Mouse (Mus musculus) liver, embryonic 15.5 days (tissue): ENCODE measurements around the gene Hepacam2. TPM values are rescaled to one million over a fixed set of nuclear protein-coding genes. Genes with fewer than 3 reads are reported as not detected.
A peak's percentile ranks its signal among the peaks of the same experiment; 100 is the strongest.
"Not testable (repeated sequence)": the region's sequence is repeated elsewhere in the genome, so short reads cannot be mapped to it uniquely, and the experiment has no call there.

Source experiments
- ATAC-seq: fragments of 200-750 bp; cut with Nextera tagmentation; 2 replicates; pipeline ENCODE4 v1.8.0; 2017; ENCODE audit warnings: moderate number of reproducible peaks, mild to moderate bottlenecking, moderate library complexity; ENCODE audit not compliant: insufficient read depth
- H3K27ac ChIP-seq: fragments of 300-500 bp; sonication (generic); replicated peaks from 2 replicates; pipeline ENCODE4 v1.5.1; 2015; ENCODE audit warnings: mild to moderate bottlenecking, inconsistent platforms
- H3K27me3 ChIP-seq: fragments of 300-500 bp; sonication (generic); 2 replicates; pipeline ENCODE4 v1.6.1; 2015; ENCODE audit warnings: mild to moderate bottlenecking, inconsistent platforms
- H3K36me3 ChIP-seq: fragments of 300-500 bp; sonication (generic); replicated peaks from 2 replicates; pipeline ENCODE4 v1.6.1; 2015; ENCODE audit warnings: moderate library complexity, mild to moderate bottlenecking, inconsistent platforms
- H3K4me1 ChIP-seq: fragments of 300-500 bp; sonication (generic); replicated peaks from 2 replicates; pipeline ENCODE4 v1.6.1; 2015; ENCODE audit warnings: inconsistent platforms
- H3K4me2 ChIP-seq: fragments of 300-500 bp; sonication (generic); 2 replicates; pipeline ENCODE4 v1.6.1; 2015; ENCODE audit warnings: moderate library complexity, mild to moderate bottlenecking, inconsistent platforms
- H3K4me3 ChIP-seq: fragments of 300-500 bp; sonication (generic); replicated peaks from 2 replicates; pipeline ENCODE4 v1.5.1; 2015; ENCODE audit warnings: mild to moderate bottlenecking, inconsistent platforms
- H3K9ac ChIP-seq: fragments of 300-500 bp; sonication (generic); 2 replicates; pipeline ENCODE4 v1.6.1; 2015; ENCODE audit warnings: moderate library complexity, mild to moderate bottlenecking, inconsistent platforms
- H3K9me3 ChIP-seq: fragments of 300-500 bp; sonication (generic); replicated peaks from 2 replicates; pipeline ENCODE4 v1.6.1; 2016; ENCODE audit warnings: inconsistent platforms
- WGBS: fragments of 180-500 bp; shearing (Covaris S2); methylation state at CpG from one replicate; pipeline ENCODE4 v1.1.7; 2015; ENCODE audit warnings: mixed read lengths; ENCODE audit not compliant: insufficient replicate concordance; 5-methylcytosine and 5-hydroxymethylcytosine counted together
- polyA plus RNA-seq: library from polyadenylated mRNA; unstranded; fragments of >200 nt; fragmentation: Nextera tagmentation; extraction: Ambion mirVana; gene quantifications from 2 replicates; pipeline ENCODE4 v1.2.1, GENCODE M21; 2015

Hepacam2 gene
- polyA plus RNA-seq, 1 experiment from 2014 or later: not detected

DNA sequence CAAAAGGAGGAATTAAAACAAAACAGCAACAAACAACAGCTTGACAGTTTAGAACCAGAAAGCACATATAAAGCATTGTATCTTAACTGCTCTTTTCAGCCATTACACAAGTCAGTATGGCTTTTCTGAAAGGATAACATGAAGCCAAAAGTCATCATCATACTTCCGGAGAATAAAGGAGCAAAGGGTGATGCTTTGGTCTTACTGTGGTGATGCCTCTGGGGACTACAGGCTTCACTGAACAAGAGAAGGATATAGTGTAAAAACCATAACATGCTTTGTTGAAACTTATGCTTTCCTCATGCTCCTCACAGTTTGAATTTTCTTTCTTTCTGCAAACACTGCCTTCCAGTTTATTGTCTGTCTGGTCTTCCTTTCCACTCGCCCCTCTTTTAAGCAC lies 34.5 kb downstream of the Hepacam2 start:
- 62% methylated on average over 2 of the region's 2 CpGs for WGBS
- no peaks in the 10 kb centered on the region for H3K27me3 ChIP-seq
- H3K9me3 ChIP-seq: no peaks in the 10 kb centered on the region
- no peak overlapping the region for H3K27ac ChIP-seq
- H3K9ac ChIP-seq: no peak overlapping the region
- H3K36me3 ChIP-seq: no peaks in the 10 kb centered on the region
- H3K4me2 ChIP-seq: no peak overlapping the region
- no peak for ATAC-seq
- H3K4me3 ChIP-seq: no peak overlapping the region
- H3K4me1 ChIP-seq: no peaks in the 10 kb centered on the region

- no peak overlapping the region for H3K4me3 ChIP-seq
- 60% methylated on average over 6 of the region's 6 CpGs for WGBS
- H3K9ac ChIP-seq: no peak overlapping the region
- no peaks in the 10 kb centered on the region for H3K9me3 ChIP-seq
- no peak overlapping the region for H3K27ac ChIP-seq
- no peak overlapping the region for H3K4me2 ChIP-seq
- H3K4me1 ChIP-seq: no peaks in the 10 kb centered on the region
- no peak for ATAC-seq
- H3K27me3 ChIP-seq: no peaks in the 10 kb centered on the region
- no peaks in the 10 kb centered on the region for H3K36me3 ChIP-seq
Observed at GRCm38 (mm10) chr6:3463026-3463425, 35.1 kb downstream of the Hepacam2 start.

GRCm38 (mm10) chr6:3455944-3456536 lies 42.1 kb downstream of the Hepacam2 start:
- no peak overlapping the region for H3K4me2 ChIP-seq
- H3K4me1 ChIP-seq: no peaks in the 10 kb centered on the region
- no peaks in the 10 kb centered on the region for H3K27me3 ChIP-seq
- no peak overlapping the region for H3K27ac ChIP-seq
- H3K36me3 ChIP-seq: no peaks in the 10 kb centered on the region
- no peak overlapping the region for H3K4me3 ChIP-seq
- ATAC-seq: no peak
- WGBS: 54% methylated on average over 11 of the region's 11 CpGs
- no peak overlapping the region for H3K9ac ChIP-seq
- no peaks in the 10 kb centered on the region for H3K9me3 ChIP-seq

- Histone ChIP-seq H3K36me3 (no peaks in the 10 kb centered on the region), H3K9me3 (no peaks in the 10 kb centered on the region), H3K27me3 (no peaks in the 10 kb centered on the region), H3K9ac (no peak overlapping the region), H3K4me2 (no peak overlapping the region), H3K4me1 (no peaks in the 10 kb centered on the region), H3K4me3 (no peak overlapping the region), H3K27ac (no peak overlapping the region)
- ATAC-seq: no peak
- 50% methylated on average over 5 of the region's 5 CpGs for WGBS
Observed at GRCm38 (mm10) chr6:3454421-3454820, 43.7 kb downstream of the Hepacam2 start.

- H3K27ac ChIP-seq: no peak overlapping the region
- 3% methylated on average over 5 of the region's 5 CpGs for WGBS
- H3K36me3 ChIP-seq: no peaks in the 10 kb centered on the region
- H3K27me3 ChIP-seq: no peaks in the 10 kb centered on the region
- no peaks in the 10 kb centered on the region for H3K4me1 ChIP-seq
- no peak overlapping the region for H3K9ac ChIP-seq
- ATAC-seq: peak; percentile 61
- no peak overlapping the region for H3K4me3 ChIP-seq
- no peak overlapping the region for H3K4me2 ChIP-seq
- no peaks in the 10 kb centered on the region for H3K9me3 ChIP-seq
Observed at GRCm38 (mm10) chr6:3447404-3447803, 50.7 kb downstream of the Hepacam2 start.

GRCm38 (mm10) chr6:3443905-3444304 lies 54.2 kb downstream of the Hepacam2 start:
- H3K4me3 ChIP-seq: no peak overlapping the region
- no peaks in the 10 kb centered on the region for H3K9me3 ChIP-seq
- H3K4me1 ChIP-seq: no peaks in the 10 kb centered on the region
- H3K27ac ChIP-seq: no peak overlapping the region
- 13% methylated on average over 1 of the region's 1 CpGs for WGBS
- no peaks in the 10 kb centered on the region for H3K27me3 ChIP-seq
- H3K36me3 ChIP-seq: no peaks in the 10 kb centered on the region
- no peak overlapping the region for H3K4me2 ChIP-seq
- no peak for ATAC-seq
- H3K9ac ChIP-seq: no peak overlapping the region

- H3K27ac ChIP-seq: no peak overlapping the region
- no peaks in the 10 kb centered on the region for H3K27me3 ChIP-seq
- no peaks in the 10 kb centered on the region for H3K9me3 ChIP-seq
- no peak overlapping the region for H3K4me2 ChIP-seq
- no peaks in the 10 kb centered on the region for H3K4me1 ChIP-seq
- no peak overlapping the region for H3K9ac ChIP-seq
- no peaks in the 10 kb centered on the region for H3K36me3 ChIP-seq
- no peak overlapping the region for H3K4me3 ChIP-seq
- ATAC-seq: no peak
Observed at GRCm38 (mm10) chr6:3436087-3436486, 62.0 kb downstream of the Hepacam2 start.

- not testable (repeated sequence) for H3K4me3 ChIP-seq, ATAC-seq, H3K36me3 ChIP-seq, H3K4me1 ChIP-seq, H3K27me3 ChIP-seq, H3K9ac ChIP-seq, H3K27ac ChIP-seq, H3K4me2 ChIP-seq, H3K9me3 ChIP-seq
- 55% methylated on average over 2 of the region's 2 CpGs for WGBS
Observed at GRCm38 (mm10) chr6:3430976-3431375, 67.1 kb downstream of the Hepacam2 start.

- no peak overlapping the region for H3K9ac ChIP-seq
- H3K9me3 ChIP-seq: no peaks in the 10 kb centered on the region
- H3K36me3 ChIP-seq: no peaks in the 10 kb centered on the region
- H3K4me2 ChIP-seq: no peak overlapping the region
- WGBS: 50% methylated on average over 1 of the region's 1 CpGs
- no peaks in the 10 kb centered on the region for H3K4me1 ChIP-seq
- H3K4me3 ChIP-seq: no peak overlapping the region
- no peak for ATAC-seq
- H3K27me3 ChIP-seq: no peaks in the 10 kb centered on the region
- H3K27ac ChIP-seq: no peak overlapping the region
Observed at GRCm38 (mm10) chr6:3427047-3427446, 71.1 kb downstream of the Hepacam2 start.

DNA sequence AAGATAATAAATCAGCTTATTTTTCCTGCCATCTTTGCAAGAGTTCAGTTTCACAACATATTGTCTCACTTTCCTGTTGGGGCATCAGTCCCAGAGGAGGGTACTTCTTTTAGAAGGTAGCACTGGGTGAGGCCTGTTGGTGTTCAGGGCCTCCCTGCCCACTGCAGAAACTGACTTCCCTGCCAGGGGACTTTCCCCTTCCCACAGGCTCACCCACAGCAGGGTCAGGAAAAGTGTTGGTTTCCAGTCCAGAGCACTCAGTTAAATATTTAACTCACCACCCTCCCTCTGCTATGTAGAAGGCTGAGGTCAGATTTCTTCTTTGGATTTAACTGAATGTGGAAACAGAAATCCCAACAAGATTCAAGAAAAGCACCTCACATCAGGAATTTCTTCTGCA lies 72.8 kb downstream of the Hepacam2 start:
- ATAC-seq: peak; percentile 61; the same call in 1 of the 2 replicates
- H3K9me3 ChIP-seq, H3K27me3 ChIP-seq, H3K4me3 ChIP-seq, H3K36me3 ChIP-seq, H3K4me2 ChIP-seq, H3K4me1 ChIP-seq, H3K27ac ChIP-seq, H3K9ac ChIP-seq: not testable (repeated sequence)

DNA sequence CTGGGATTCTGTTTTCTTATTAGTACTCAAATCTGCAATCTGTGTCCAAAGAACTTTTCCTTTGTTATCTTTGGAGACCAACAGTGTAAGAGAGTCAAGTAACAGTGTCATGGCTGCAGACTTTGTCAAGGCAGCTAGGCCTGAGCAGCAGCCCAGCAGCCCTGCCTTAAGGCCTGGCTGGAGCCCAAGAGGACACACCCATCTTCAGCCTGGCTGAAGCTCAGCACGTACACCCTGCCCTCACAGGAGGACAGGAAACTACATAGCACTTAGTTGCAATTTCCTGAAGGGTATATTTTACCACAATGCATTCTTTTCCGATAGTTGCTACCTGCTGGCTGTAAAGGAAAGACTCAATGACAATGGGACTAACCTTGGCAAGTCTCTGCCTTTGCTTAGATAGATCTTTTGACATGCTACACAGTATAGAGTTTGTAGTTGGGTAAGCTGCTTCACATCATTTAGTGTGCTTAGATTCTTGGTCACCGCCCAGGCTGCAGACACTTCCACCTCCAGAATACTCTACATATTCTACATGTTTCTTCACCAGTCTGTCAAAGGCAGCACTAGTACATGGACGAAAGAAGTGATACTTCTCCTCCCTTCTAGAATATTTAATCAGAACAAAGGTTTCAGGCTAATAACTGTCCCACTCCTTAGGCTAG lies 73.4 kb downstream of the Hepacam2 start:
- H3K4me1 ChIP-seq, H3K9me3 ChIP-seq, H3K27ac ChIP-seq, H3K36me3 ChIP-seq, H3K4me3 ChIP-seq, H3K27me3 ChIP-seq, H3K9ac ChIP-seq, H3K4me2 ChIP-seq: not testable (repeated sequence)
- ATAC-seq: peak; percentile 47
- WGBS: 14% methylated on average over 1 of the region's 4 CpGs
